Mouse (Mus musculus): ENCODE results near the gene Ffar3. TPM values are rescaled to one million over a fixed set of nuclear protein-coding genes. Genes with fewer than 3 reads are reported as not detected.

The Ffar3 gene
- total RNA-seq (2021), result under 1 TPM; 0.26 to 0.59 TPM
- 0.30 and 1.1 TPM in 2 replicates for polyA plus RNA-seq (2012; rRNA removed)
- long read RNA-seq, partial matches to known transcripts, result 0 of 2 reads
- long read RNA-seq, other reads (novel, unspliced or antisense), result 0 of 2 reads

DNA sequence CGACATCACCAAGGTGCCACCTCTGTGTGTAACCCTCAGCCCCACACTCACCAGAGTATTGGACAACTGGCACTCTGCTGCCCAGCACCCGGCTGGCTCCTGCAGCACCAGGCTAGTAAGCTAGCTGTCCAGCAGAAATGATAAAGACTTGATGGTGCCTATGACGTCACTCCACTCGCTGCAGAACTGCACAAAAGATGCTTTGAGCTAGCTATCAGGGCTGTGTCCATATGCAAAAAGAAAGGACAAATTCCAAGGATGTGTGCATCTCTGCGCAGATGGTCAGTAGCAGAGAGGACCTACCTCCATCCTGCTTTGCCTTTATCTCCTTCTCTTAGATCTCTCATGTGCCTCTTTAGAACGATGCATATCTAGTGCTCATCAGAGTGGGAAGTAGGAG lies at the start of gene Ffar3:
Gene Ffar3, minus strand, starts transcription at position 101 of the 400 bp plus-strand sequence.
- DNase-seq, result no peak

GRCm38 (mm10) chr7:30904042-30904441 lies 48.1 kb upstream of the Ffar3 start:
- DNase-seq, result no peak

DNA sequence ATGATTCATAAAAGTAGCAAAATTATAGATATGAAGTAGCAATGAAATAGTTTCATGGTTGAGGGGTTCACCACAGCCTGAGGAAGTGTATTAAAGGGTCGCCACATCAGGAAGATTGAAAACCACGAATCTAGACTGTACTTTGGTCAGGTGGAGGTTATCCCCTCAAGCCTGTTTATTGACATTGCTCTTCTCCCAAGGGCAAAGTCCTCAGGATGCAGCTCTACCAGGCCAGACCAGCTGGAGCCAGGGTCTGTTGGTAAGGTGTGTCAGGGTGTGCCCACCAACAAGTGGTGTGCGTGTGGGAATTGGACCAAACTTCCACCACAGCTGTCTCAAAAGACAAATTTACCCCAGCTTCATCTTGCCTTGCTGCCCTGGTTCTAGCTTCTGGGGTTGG lies 39.2 kb upstream of the Ffar3 start:
- no peak for DNase-seq

- no peak for DNase-seq
Measured at GRCm38 (mm10) chr7:30892515-30892914, 36.5 kb upstream of the Ffar3 start.

GRCm38 (mm10) chr7:30891746-30892145 lies 35.8 kb upstream of the Ffar3 start:
- no peak for DNase-seq

DNA sequence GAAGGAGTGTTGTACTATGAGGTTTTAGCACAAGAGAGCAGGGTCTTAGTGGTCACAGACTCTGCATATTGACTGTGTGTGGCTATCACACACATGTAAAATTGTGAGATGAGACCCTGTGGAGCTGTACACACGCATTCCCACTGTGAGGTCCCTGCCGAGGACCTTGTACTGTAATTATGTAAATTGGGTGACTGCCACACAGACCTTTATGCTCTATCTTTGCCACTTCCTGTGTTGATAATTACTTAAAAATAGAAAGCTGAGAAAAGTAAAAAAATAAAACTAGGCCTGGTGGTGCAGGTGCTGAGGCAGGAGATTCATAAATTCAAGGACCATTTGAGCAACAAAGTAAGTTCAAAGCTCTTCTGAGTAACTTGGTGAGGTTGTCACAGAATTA lies 34.7 kb upstream of the Ffar3 start:
- DNase-seq, result no peak

DNA sequence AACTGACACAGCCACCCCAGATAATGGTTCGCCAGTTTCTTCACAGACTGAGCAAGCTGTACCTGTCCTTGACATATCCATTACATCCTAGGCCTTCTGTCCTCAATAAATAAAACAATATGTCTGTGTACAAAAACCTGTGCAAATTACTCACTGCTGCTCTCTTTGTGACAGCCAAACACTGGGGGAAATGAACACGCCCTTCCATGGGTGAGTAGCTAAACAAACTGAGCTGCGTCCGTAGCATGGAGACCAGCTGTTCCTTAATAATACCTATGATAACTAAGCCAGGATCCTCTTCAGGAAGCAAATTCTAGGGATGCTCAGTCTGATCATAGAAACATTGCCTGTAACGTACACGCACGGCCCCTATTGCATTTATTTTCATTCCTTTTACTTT lies 32.8 kb upstream of the Ffar3 start:
- DNase-seq, result no peak

GRCm38 (mm10) chr7:30887568-30888188 lies 31.7 kb upstream of the Ffar3 start:
- no peak for DNase-seq

GRCm38 (mm10) chr7:30886852-30887251 lies 30.9 kb upstream of the Ffar3 start:
- DNase-seq, result peak; percentile 38

DNA sequence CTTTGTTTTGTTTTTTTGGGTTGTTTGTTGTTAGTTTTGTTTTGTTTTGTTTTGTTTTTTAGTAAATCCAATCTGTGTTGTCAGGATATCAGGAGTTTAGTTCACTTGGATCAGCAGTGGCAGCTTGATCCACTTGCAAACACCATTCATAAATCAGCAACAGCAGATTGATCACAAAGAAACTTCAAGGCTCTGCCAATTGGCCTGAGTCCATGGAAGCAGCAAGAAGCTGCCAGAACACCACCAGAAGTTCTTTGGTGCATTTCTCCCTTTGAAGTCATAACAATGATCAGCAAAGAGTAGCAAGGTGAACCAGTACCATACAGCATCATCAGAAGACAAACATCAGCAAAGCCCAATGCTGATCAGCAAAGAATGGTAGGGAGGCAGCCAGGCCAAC lies 28.1 kb upstream of the Ffar3 start:
- peak; percentile 27 for DNase-seq

DNA sequence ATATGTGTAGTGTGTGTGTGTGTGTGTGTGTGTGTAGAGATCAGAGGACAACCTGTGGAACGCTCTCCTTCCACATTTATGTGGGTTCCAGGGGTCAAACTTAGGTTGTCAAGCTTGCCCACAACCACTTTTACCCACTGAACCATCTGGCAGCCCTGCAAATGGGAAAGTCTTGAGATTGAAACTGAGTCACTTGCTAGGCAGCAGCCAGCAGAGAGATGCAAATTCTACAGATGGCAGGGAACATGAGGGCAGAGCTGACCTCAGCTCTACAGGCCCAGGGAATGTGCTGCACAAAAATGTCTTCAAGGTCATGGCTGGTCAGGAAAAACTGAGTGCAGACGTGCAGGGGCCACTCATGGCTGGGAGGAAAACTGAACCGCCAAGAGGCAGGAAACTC lies 25.4 kb upstream of the Ffar3 start:
- DNase-seq, result no peak

DNA sequence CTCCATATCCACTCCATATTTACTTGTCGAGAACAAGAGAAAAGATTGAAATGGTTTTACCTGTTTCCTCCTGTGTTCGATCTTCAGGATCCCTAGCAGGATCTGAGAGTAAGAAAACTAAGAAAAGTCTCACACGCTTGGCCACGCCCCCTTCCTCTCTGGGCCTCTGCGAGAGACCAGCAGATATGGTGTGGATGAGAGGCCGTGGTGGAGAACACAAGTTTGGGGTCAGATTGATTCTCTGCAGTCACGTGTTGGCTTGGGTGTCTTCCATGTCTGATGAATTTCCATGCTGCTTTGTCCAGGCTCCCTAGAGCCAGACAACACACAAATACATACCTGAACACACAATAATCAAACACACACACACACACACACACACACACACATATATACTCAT lies 24.2 kb upstream of the Ffar3 start, which contains the start of gene Cd22:
Gene Cd22, minus strand, starts transcription at position 167 of the 400 bp plus-strand sequence.
- no peak for DNase-seq

- DNase-seq, result no peak
Measured at GRCm38 (mm10) chr7:30878950-30879349, 23.0 kb upstream of the Ffar3 start.

DNA sequence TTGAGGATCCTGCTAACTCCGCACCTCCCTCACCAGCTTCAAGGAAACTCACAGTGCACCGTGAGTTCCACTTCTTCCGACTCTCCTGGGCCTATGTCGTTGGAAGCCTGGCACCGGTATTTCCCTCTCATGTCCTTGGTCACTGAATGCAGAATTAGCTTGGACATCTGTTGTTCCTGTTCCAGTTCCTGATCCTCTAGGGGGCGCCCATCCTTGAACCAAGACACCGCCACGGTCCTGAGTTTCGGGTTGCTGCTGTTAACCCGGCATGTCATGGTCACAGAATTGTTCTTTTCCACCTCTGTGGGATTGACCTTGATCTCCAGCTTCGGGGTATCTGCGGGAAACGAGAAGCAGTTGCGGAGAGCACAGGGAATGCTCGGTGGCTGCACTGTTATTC lies 17.1 kb upstream of the Ffar3 start:
- DNase-seq, result peak; percentile 80

GRCm38 (mm10) chr7:30863386-30863785 lies 7.4 kb upstream of the Ffar3 start:
- DNase-seq, result no peak

DNA sequence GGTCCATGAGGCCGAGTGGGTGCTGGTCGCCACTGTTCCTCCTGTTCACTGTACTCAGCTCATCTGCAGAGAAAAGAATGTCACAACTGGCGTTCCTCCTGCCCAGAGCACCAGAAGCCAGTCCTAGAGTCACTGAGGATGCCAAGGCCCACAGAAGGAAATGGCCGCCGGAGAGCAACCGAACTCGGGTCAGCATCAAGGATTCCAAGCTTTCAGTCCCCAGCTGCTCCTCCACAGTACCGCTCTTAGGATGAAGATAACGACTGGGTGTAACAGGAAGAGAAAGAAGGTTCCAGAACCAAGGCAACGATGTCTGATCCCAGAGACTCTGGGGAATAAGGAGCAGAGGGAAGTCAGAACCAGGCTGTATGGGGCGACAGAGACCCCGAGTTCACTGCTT lies 5.5 kb upstream of the Ffar3 start, which contains the start of gene Ffar1:
Gene Ffar1, minus strand, starts transcription at position 101 of the 400 bp plus-strand sequence.
- DNase-seq, result no peak

- DNase-seq, result peak; percentile 35
Measured at GRCm38 (mm10) chr7:30859635-30860402, 3.8 kb upstream of the Ffar3 start.

- DNase-seq, result peak; percentile 73
Measured at GRCm38 (mm10) chr7:30859290-30859634, 3.3 kb upstream of the Ffar3 start.

GRCm38 (mm10) chr7:30857746-30858145 lies 1.8 kb upstream of the Ffar3 start:
- no peak for DNase-seq

DNA sequence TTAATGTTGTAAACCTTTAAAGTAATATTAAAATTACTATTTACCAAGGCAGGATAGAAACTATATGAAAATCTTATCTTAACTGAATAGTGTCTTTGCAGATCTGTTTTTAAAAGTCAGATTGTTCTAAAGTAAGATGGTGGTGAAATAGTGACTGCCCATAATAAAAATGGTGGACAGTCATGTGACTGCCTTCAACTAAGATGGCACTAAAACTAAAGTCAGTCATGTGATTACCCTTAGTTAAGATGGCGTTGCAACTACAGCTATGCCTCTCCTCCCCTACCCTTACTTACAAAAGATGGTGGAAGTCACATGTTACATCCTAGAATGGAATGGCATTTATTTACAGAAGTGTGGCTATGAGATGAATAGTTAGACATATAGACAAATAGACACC lies 4.6 kb downstream of the Ffar3 start:
- DNase-seq, result no peak

DNA sequence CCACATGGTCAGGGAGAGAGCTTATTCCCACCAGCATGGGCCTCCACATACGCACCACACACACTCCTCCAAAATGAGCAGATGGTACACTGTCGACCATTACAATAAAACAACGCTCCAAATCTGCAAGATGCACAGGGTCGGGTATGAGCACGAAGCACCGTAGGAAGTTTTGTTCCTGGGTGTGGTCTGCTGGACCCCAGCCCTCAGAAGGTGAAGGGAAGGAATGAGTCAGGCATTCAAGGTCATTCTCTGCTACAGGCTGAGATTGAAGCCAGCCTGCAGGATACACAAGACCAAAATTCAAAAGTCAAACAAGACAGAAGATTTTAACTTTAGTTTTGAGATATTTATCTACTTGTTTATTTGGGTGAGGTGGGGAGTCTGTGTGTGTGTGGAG lies 8.0 kb downstream of the Ffar3 start:
- DNase-seq, result peak; percentile 34

DNA sequence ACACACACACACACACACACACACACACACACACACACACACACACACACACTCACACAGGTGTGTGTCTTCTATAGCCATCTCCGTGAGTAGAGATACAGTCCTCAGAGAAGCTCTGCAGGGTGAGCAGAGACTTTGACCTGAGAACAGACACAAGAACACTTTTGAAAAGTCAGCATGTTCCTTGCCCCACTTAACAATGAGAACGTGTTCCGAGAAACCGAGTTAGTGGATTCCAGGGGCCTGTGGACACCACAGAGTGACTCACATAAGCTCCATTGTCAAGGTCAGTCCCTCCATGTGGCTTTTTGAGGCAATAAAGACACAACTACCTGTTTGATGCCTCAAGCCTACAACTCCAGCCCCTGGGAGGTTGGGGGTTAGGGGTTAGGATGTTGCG lies 8.6 kb downstream of the Ffar3 start:
- DNase-seq, result peak; percentile 67

DNA sequence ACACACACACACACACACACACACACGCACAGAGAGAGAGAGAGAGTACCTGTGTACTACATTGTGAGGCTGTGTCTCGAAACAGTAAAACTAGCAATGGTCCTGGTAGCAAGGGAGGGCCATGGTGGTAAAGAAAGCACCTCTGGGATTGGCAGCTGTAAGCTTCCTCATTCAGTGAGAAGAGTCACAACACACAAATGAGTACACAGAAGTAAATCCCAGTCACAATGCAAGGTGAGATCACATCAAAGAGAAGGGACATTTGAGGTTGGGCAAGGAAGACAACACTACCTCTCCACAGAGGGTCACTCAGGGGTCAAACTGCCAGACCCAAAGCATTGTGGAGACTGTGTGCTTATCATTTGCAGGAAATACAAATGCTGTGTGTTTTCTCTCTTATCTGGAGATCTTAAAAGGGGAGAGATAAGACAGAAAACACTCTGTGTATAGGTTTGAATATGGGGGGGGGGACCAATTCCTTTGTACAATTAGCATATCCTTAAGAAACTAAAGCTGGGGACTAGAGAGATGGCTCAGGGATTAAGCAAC lies 9.4 kb downstream of the Ffar3 start:
- no peak for DNase-seq
